39 mouse cellular contexts compared by ENCODE assay signal in the genomic region with DNA sequence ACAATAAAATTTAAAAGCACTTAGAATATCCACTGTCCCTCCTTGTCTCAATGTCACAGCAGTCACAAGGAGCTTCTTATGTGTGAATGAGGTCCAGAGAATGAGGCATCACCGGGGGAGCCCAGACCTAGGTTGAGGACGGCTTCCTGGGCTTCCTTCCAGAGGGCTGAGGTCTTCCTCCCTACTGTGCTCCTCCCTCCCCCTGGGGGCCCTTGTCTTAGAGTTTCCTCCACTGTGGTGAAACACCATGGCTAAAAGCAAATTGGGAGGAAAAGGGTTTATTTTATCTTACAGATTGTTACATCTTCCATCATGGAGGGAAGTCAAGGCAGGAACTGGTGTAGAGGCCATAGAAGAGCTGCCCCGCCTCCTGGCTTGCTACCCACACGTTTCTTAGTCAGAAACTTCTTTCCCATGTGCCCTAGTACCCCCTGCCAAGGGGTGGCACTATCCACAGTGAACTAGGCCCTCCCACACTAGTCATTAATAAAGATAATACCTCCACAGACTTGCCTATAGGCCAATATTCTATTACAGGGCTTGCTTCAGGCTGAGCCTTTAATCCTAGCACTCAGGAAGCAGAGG. TPM values are rescaled to one million over a fixed set of nuclear protein-coding genes. Genes with fewer than 3 reads are reported as not detected.
DNase-seq lines count a peak whose midpoint lies in the region; ATAC-seq and TF ChIP-seq lines count a peak whose summit lies in the region.
"Had no signal": no experiment of that assay in that cellular context is flagged by ENCODE, and none has a peak within 500 bp of the region (broad histone marks: within the 10 kb centered on the region; RNA-seq: fewer than 3 reads in every experiment).

No protein-coding gene starts in this region.

- DNase-seq in heart, adult 2 months = no peak
- no peak for DNase-seq in heart, adult 18-20 months
- DNase-seq in midbrain, embryonic 11.5 days (ENCODE audit: low spot score, missing footprints) = peak; percentile 23
- DNase-seq in 416B (ENCODE audit: low read depth) = peak; percentile 72
- no peak for DNase-seq in limb, embryonic 10.5 days (ENCODE audit: low spot score)
- DNase-seq in frontal cortex, postnatal 14 days (ENCODE audit: low spot score in 2 of 2) = no peak
- DNase-seq: adrenal gland, adult 2 months; cerebellum, adult 2 months; cerebellum, postnatal 25 days; embryo, embryonic 11 days; kidney, adult 2 months; layer of hippocampus, postnatal 36 days; left cerebral cortex, postnatal 4 days; liver, embryonic 13.5 days; lung, adult 18-20 months; lung, postnatal 14 days; right cerebral cortex, postnatal 25 days had no signal

- intact Hi-C loops in heart, adult 2 months (cut with DNase I) = no loop called here

- no peak for TF ChIP-seq POLR2A in heart, adult 2 months (IDR thresholded peaks at IDR 0.05; ENCODE audit: insufficient read depth, low read depth, low read length)

- ATAC-seq in midbrain, embryonic 11.5 days (ENCODE audit: low FRiP score) = no peak
- no peak for ATAC-seq in midbrain, embryonic 16.5 days
- ATAC-seq: CD4-positive, CD25-positive, alpha-beta regulatory T cell, adult 4 months; forebrain, embryonic 15.5 days; midbrain, embryonic 15.5 days had no signal

- TF ChIP-seq CTCF in heart, adult 2 months (IDR thresholded peaks at IDR 0.05) = no peak

- peak overlapping the region; percentile 8; the same call in 1 of the 2 replicates for H3K27ac ChIP-seq in heart, adult 2 months
- H3K27ac ChIP-seq in midbrain, embryonic 11.5 days (ENCODE audit: low read depth, low read length) = no peak overlapping the region
- no peak overlapping the region for H3K27ac ChIP-seq in midbrain, embryonic 16.5 days (ENCODE audit: low read length)
- 0 out of 2 replicates have a peak overlapping the region, but pooled peaks have one; percentile 10 for H3K27ac ChIP-seq in limb, embryonic 10.5 days
- H3K27ac ChIP-seq: embryonic facial prominence, embryonic 13.5 days; forebrain, embryonic 10.5 days; forebrain, embryonic 15.5 days; heart, embryonic 10.5 days; hindbrain, embryonic 15.5 days; limb, embryonic 15.5 days; liver, embryonic 13.5 days; midbrain, embryonic 15.5 days; stomach, embryonic 15.5 days had no signal

- no peaks in the 10 kb centered on the region for H3K36me3 ChIP-seq in heart, adult 2 months (ENCODE audit: control insufficient read depth, insufficient read depth, low read length)
- H3K36me3 ChIP-seq in midbrain, embryonic 11.5 days (ENCODE audit: control insufficient read depth, insufficient read depth, low read length) = no peaks in the 10 kb centered on the region
- no peaks in the 10 kb centered on the region for H3K36me3 ChIP-seq in midbrain, embryonic 16.5 days (ENCODE audit: control insufficient read depth, insufficient read depth, low read length)
- H3K36me3 ChIP-seq in limb, embryonic 10.5 days = no peaks in the 10 kb centered on the region
- H3K36me3 ChIP-seq: embryonic facial prominence, embryonic 13.5 days; forebrain, embryonic 10.5 days; forebrain, embryonic 15.5 days; heart, embryonic 10.5 days; hindbrain, embryonic 15.5 days; limb, embryonic 15.5 days; liver, embryonic 13.5 days; midbrain, embryonic 15.5 days; stomach, embryonic 15.5 days had no signal

- no peaks in the 10 kb centered on the region for H3K79me2 ChIP-seq in heart, adult 2 months (replicated peaks; ENCODE audit: control insufficient read depth, insufficient read depth, low read length)

- no peak overlapping the region for H3K9ac ChIP-seq in heart, adult 2 months (ENCODE audit: low read depth, low read length)
- H3K9ac ChIP-seq in midbrain, embryonic 11.5 days (ENCODE audit: low read length) = no peak overlapping the region
- no peak overlapping the region for H3K9ac ChIP-seq in midbrain, embryonic 16.5 days (ENCODE audit: low read depth, low read length)
- H3K9ac ChIP-seq: embryonic facial prominence, embryonic 13.5 days; forebrain, embryonic 15.5 days; hindbrain, embryonic 15.5 days; limb, embryonic 15.5 days; liver, embryonic 13.5 days; midbrain, embryonic 15.5 days; stomach, embryonic 15.5 days had no signal

- TF ChIP-seq EP300 in heart, adult 2 months (IDR thresholded peaks at IDR 0.05; ENCODE audit: insufficient read depth, low read depth, low read length) = no peak

- 47% methylated on average over 4 of the region's 4 CpGs for WGBS in heart, adult 2 months
- whole genome bisulfite sequencing in midbrain, embryonic 11.5 days = 67% methylated on average over 4 of the region's 4 CpGs
- WGBS in midbrain, embryonic 16.5 days = 54% methylated on average over 4 of the region's 4 CpGs
- WGBS in limb, embryonic 10.5 days = 78% methylated on average over 4 of the region's 4 CpGs

- peaks cover 23% of the 10 kb centered on the region for H3K4me1 ChIP-seq in heart, adult 2 months (ENCODE audit: control insufficient read depth, insufficient read depth, low read length)
- peaks cover 16% of the 10 kb centered on the region for H3K4me1 ChIP-seq in midbrain, embryonic 11.5 days (ENCODE audit: control insufficient read depth, insufficient read depth, low read length)
- peaks cover 3% of the 10 kb centered on the region; the same call in 1 of the 2 replicates for H3K4me1 ChIP-seq in midbrain, embryonic 16.5 days (ENCODE audit: control insufficient read depth, insufficient read depth, low read length)
- H3K4me1 ChIP-seq in limb, embryonic 10.5 days = peaks cover 42% of the 10 kb centered on the region

- H3K4me2 ChIP-seq in midbrain, embryonic 11.5 days = no peak overlapping the region
- no peak overlapping the region for H3K4me2 ChIP-seq in midbrain, embryonic 16.5 days (ENCODE audit: low read length)
- H3K4me2 ChIP-seq: embryonic facial prominence, embryonic 13.5 days; forebrain, embryonic 15.5 days; hindbrain, embryonic 15.5 days; limb, embryonic 15.5 days; liver, embryonic 13.5 days; midbrain, embryonic 15.5 days; stomach, embryonic 15.5 days had no signal

- H3K27me3 ChIP-seq in heart, adult 2 months (ENCODE audit: control insufficient read depth, insufficient read depth, low read length) = no peaks in the 10 kb centered on the region
- no peaks in the 10 kb centered on the region for H3K27me3 ChIP-seq in midbrain, embryonic 11.5 days (ENCODE audit: control insufficient read depth, insufficient read depth, low read length)
- H3K27me3 ChIP-seq in midbrain, embryonic 16.5 days (ENCODE audit: control insufficient read depth, insufficient read depth, low read depth, low read length) = no peaks in the 10 kb centered on the region
- no peaks in the 10 kb centered on the region for H3K27me3 ChIP-seq in limb, embryonic 10.5 days (ENCODE audit: low read depth, poor library complexity, severe bottlenecking)
- H3K27me3 ChIP-seq: embryonic facial prominence, embryonic 13.5 days; forebrain, embryonic 15.5 days; hindbrain, embryonic 15.5 days; limb, embryonic 15.5 days; liver, embryonic 13.5 days; midbrain, embryonic 15.5 days; stomach, embryonic 15.5 days had no signal

- no peaks in the 10 kb centered on the region for H3K9me3 ChIP-seq in midbrain, embryonic 11.5 days (ENCODE audit: control insufficient read depth, low read length)
- H3K9me3 ChIP-seq in midbrain, embryonic 16.5 days (replicated peaks; ENCODE audit: control insufficient read depth, low read length, poor library complexity, severe bottlenecking) = no peaks in the 10 kb centered on the region
- H3K9me3 ChIP-seq in limb, embryonic 10.5 days (replicated peaks) = no peaks in the 10 kb centered on the region
- H3K9me3 ChIP-seq: embryonic facial prominence, embryonic 13.5 days; forebrain, embryonic 10.5 days; forebrain, embryonic 15.5 days; heart, embryonic 10.5 days; hindbrain, embryonic 15.5 days; limb, embryonic 15.5 days; liver, embryonic 13.5 days; midbrain, embryonic 15.5 days; stomach, embryonic 15.5 days had no signal

- no peak overlapping the region for H3K4me3 ChIP-seq in heart, adult 2 months
- no peak overlapping the region for H3K4me3 ChIP-seq in midbrain, embryonic 11.5 days (ENCODE audit: low read depth, low read length)
- H3K4me3 ChIP-seq in midbrain, embryonic 16.5 days (ENCODE audit: low read depth, low read length) = no peak overlapping the region
- no peak overlapping the region for H3K4me3 ChIP-seq in limb, embryonic 10.5 days
- H3K4me3 ChIP-seq: embryonic facial prominence, embryonic 13.5 days; forebrain, embryonic 10.5 days; forebrain, embryonic 15.5 days; heart, embryonic 10.5 days; hindbrain, embryonic 15.5 days; limb, embryonic 15.5 days; liver, embryonic 13.5 days; midbrain, embryonic 15.5 days; stomach, embryonic 15.5 days had no signal

RNA-seq across cellular contexts. Expression of a gene that starts 12.8 kb away (rescaled TPM):
- total RNA-seq in heart, adult 2 months (2021) = 10 to 100 TPM; 31.6 to 32.4 TPM
- polyA plus RNA-seq in heart, adult 2 months (2012; rRNA removed) = 22.0 and 23.2 TPM in 2 replicates
- total RNA-seq in heart, adult 18-20 months (2021) = 10 to 100 TPM; 29.8 to 30.5 TPM
- 40.8 and 47.5 TPM in 2 replicates for polyA plus RNA-seq in midbrain, embryonic 11.5 days (2014; fragmentation: Nextera tagmentation; extraction: Ambion mirVana)
- 10.7 and 11.4 TPM in 2 replicates for polyA plus RNA-seq in midbrain, embryonic 16.5 days (2015; fragmentation: Nextera tagmentation; extraction: Ambion mirVana)
- polyA plus RNA-seq in limb, embryonic 10.5 days (2016; fragmentation: Nextera tagmentation; extraction: Ambion mirVana) = 8.5 and 11.8 TPM in 2 replicates

RNA-seq across cellular contexts. Expression of a gene that starts 50.5 kb away (rescaled TPM):
- 100 to 1,000 TPM; 102 to 111 TPM for total RNA-seq in heart, adult 2 months (2021)
- 499 and 610 TPM in 2 replicates for polyA plus RNA-seq in heart, adult 2 months (2012; rRNA removed)
- total RNA-seq in heart, adult 18-20 months (2021) = 10 to 100 TPM; 94.2 to 94.8 TPM
- 52.6 and 58.3 TPM in 2 replicates for polyA plus RNA-seq in midbrain, embryonic 11.5 days (2014; fragmentation: Nextera tagmentation; extraction: Ambion mirVana)
- polyA plus RNA-seq in midbrain, embryonic 16.5 days (2015; fragmentation: Nextera tagmentation; extraction: Ambion mirVana) = 62.0 and 64.4 TPM in 2 replicates
- polyA plus RNA-seq in limb, embryonic 10.5 days (2016; fragmentation: Nextera tagmentation; extraction: Ambion mirVana) = 96.5 and 97.2 TPM in 2 replicates
- polyA plus RNA-seq: CD4-positive, CD25-positive, alpha-beta regulatory T cell, adult 4 months had no signal

RNA-seq across cellular contexts. Expression of a gene that starts 57.1 kb away (rescaled TPM):
- not detected for total RNA-seq in heart, adult 2 months (2021)
- not detected in 2 replicates for polyA plus RNA-seq in heart, adult 2 months (2012; rRNA removed)
- not detected for total RNA-seq in heart, adult 18-20 months (2021)
- not detected in 2 replicates for polyA plus RNA-seq in midbrain, embryonic 11.5 days (2014; fragmentation: Nextera tagmentation; extraction: Ambion mirVana)
- polyA plus RNA-seq in midbrain, embryonic 16.5 days (2015; fragmentation: Nextera tagmentation; extraction: Ambion mirVana) = 0.30 TPM in 1 of 2 replicates, not detected in the other
- polyA plus RNA-seq in limb, embryonic 10.5 days (2016; fragmentation: Nextera tagmentation; extraction: Ambion mirVana) = not detected in 2 replicates
- total RNA-seq: adrenal gland, adult 2 months; adrenal gland, postnatal 4 days; gastrocnemius, adult 8-10 months; gastrocnemius, postnatal 4 days; hematopoietic stem cell, adult 5-6 weeks; layer of hippocampus, postnatal 36 days; left cerebral cortex, postnatal 4 days; neutrophil, adult 5-6 weeks had no signal
- polyA plus RNA-seq: adrenal gland, adult 2 months; CD4-positive, CD25-positive, alpha-beta regulatory T cell, adult 4 months; cerebellum, adult 2 months; embryonic facial prominence, embryonic 13.5 days; forebrain, embryonic 10.5 days; forebrain, embryonic 15.5 days; frontal cortex, adult 2 months; heart, embryonic 10.5 days; heart, embryonic 16.5 days; hindbrain, embryonic 15.5 days; intestine, embryonic 14.5 days; kidney, adult 2 months; kidney, embryonic 16.5 days; large intestine, adult 2 months; limb, embryonic 15.5 days; liver, embryonic 13.5 days; midbrain, embryonic 15.5 days; neural tube, embryonic 11.5 days; stomach, embryonic 15.5 days; thymus, postnatal 0 days had no signal

Comparison
In these comparisons a context has a peak if more than half of its experiments do, and no peak if none do; other contexts are left out.
1. DNase-seq: peak in midbrain, embryonic 11.5 days (single experiment) and 416B (single experiment); none in heart, adult 2 months (0 of 2), heart, adult 18-20 months (0 of 2), limb, embryonic 10.5 days (single experiment) and frontal cortex, postnatal 14 days (0 of 2).
2. H3K27ac ChIP-seq: peak in heart, adult 2 months (single experiment) and limb, embryonic 10.5 days (single experiment); none in midbrain, embryonic 11.5 days (single experiment) and midbrain, embryonic 16.5 days (single experiment).